Mouse (Mus musculus) olfactory bulb, adult 2 months (tissue): ENCODE measurements around the gene Crybg2. TPM values are rescaled to one million over a fixed set of nuclear protein-coding genes. Genes with fewer than 3 reads are reported as not detected.

Source experiments
- H3K27ac ChIP-seq: fragments of 200-500 bp; 2 replicates; pipeline ENCODE4 v1.5.1; 2012; ENCODE audit warnings: low read depth, low read length; ENCODE audit not compliant: insufficient read depth
- H3K4me1 ChIP-seq: fragments of 200-500 bp; 2 replicates; pipeline ENCODE4 v1.6.1; 2012; ENCODE audit warnings: low read length; ENCODE audit not compliant: control insufficient read depth, insufficient read depth
- H3K4me3 ChIP-seq: fragments of 200-500 bp; 2 replicates; pipeline ENCODE4 v1.5.1; 2012; ENCODE audit warnings: mild to moderate bottlenecking, low read depth, low read length, moderate library complexity; ENCODE audit not compliant: insufficient read depth
- CTCF ChIP-seq: fragments of 200-500 bp; IDR thresholded peaks from 2 replicates; pipeline ENCODE4 v1.5.1; 2012; ENCODE audit warnings: low read depth, mild to moderate bottlenecking, low read length, moderate library complexity; ENCODE audit not compliant: insufficient read depth
- POLR2A ChIP-seq: fragments of 200-500 bp; IDR thresholded peaks from 2 replicates; pipeline ENCODE4 v1.6.1; 2012; ENCODE audit warnings: mild to moderate bottlenecking, low read depth, low read length, moderate library complexity; ENCODE audit not compliant: insufficient read depth
- WGBS: fragments of 180-500 bp; shearing (Covaris S2); methylation state at CpG from one replicate; pipeline ENCODE4 v1.1.7; 2018; 5-methylcytosine and 5-hydroxymethylcytosine counted together
- polyA plus RNA-seq: library from polyadenylated mRNA; stranded (reverse); fragments of >200 nt; gene quantifications from 2 replicates; pipeline ENCODE4 v1.2.4, GENCODE M21; 2012; ENCODE audit warnings: low replicate concordance; ENCODE audit not compliant: missing spikeins, insufficient read depth, insufficient read length

Gene Crybg2
- polyA plus RNA-seq, 1 experiment = not detected

GRCm38 (mm10) chr4:134121571-134121970 lies 61.0 kb downstream of the Crybg2 start:
- no peak overlapping the region; the same call in 1 of the 2 replicates for H3K27ac ChIP-seq
- peaks cover 33% of the 10 kb centered on the region for H3K4me1 ChIP-seq
- TF ChIP-seq CTCF (no peak), POLR2A (no peak)
- no peak overlapping the region for H3K4me3 ChIP-seq
- WGBS = 63% methylated on average over 4 of the region's 4 CpGs

GRCm38 (mm10) chr4:134122281-134122680 lies 61.7 kb downstream of the Crybg2 start:
- Histone ChIP-seq H3K27ac (no peak overlapping the region), H3K4me3 (no peak overlapping the region), H3K4me1 (peaks cover 40% of the 10 kb centered on the region)
- TF ChIP-seq POLR2A (no peak), CTCF (no peak)
- WGBS = 62% methylated on average over 3 of the region's 3 CpGs

DNA sequence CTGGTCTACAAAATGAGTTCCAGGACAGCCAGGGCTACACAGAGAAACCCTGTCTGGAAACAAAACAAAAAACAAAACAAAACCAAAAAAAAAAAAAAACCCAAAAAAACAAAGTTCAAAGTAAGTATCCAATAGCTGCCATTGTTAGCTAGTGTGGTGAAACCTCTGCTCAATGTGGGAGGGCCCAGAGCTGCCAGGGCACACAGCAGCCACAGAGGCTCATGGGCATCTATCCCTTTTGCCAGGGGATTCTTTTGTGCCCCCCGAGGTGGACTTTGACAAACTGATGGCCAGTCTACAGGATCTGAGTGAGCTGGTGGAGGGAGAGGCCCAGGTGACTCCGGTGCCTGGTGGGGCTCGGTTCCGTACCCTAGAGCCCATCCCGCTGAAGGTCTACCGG lies 62.5 kb downstream of the Crybg2 start:
- no peak for TF ChIP-seq POLR2A
- no peak for TF ChIP-seq CTCF
- Histone ChIP-seq H3K4me3 (no peak overlapping the region), H3K4me1 (peaks cover 49% of the 10 kb centered on the region), H3K27ac (no peak overlapping the region)
- 93% methylated on average over 6 of the region's 6 CpGs for WGBS

- H3K4me1 ChIP-seq = peaks cover 52% of the 10 kb centered on the region
- WGBS = 13% methylated on average over 17 of the region's 17 CpGs
- TF ChIP-seq CTCF (peak; percentile 90), POLR2A (no peak)
- peak overlapping the region; percentile 81 for H3K27ac ChIP-seq
- H3K4me3 ChIP-seq = 0 out of 2 replicates have a peak overlapping the region, but pooled peaks have one; percentile 6
Measured at GRCm38 (mm10) chr4:134123680-134124551, 63.3 kb downstream of the Crybg2 start.

GRCm38 (mm10) chr4:134125383-134126060 lies 64.9 kb downstream of the Crybg2 start:
- peak overlapping the region; percentile 81; the same call in 1 of the 2 replicates for H3K27ac ChIP-seq
- peaks cover 59% of the 10 kb centered on the region for H3K4me1 ChIP-seq
- 88% methylated on average over 15 of the region's 15 CpGs for WGBS
- no peak overlapping the region for H3K4me3 ChIP-seq
- TF ChIP-seq POLR2A (no peak), CTCF (no peak)

GRCm38 (mm10) chr4:134126300-134127120 lies 65.9 kb downstream of the Crybg2 start:
- Histone ChIP-seq H3K27ac (peak overlapping the region; percentile 52), H3K4me1 (peaks cover 59% of the 10 kb centered on the region)
- WGBS = 82% methylated on average over 21 of the region's 21 CpGs

DNA sequence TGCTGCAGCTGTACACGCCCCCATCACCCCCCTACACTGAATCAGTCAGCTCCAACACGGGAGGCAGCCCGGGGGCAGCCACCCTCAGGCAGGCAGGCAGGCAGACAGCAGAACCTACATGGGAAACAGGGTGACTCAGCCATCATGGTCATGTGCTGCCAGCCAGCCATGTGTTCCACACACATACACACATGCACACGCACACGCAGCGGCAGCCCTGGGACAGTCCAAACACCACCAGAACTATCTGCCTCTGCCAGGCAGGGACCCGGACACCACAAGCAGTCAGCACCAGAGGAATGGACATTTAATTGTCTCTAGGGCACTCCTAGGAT lies 66.5 kb downstream of the Crybg2 start:
- TF ChIP-seq POLR2A = no peak
- TF ChIP-seq CTCF = no peak
- peak overlapping the region; percentile 58 for H3K27ac ChIP-seq
- H3K4me3 ChIP-seq = peak overlapping the region; percentile 86
- H3K4me1 ChIP-seq = peaks cover 60% of the 10 kb centered on the region
- 38% methylated on average over 7 of the region's 7 CpGs for WGBS

More at GRCm38 (mm10) chr4:134126300-134127120, 65.9 kb downstream of the Crybg2 start:
- no peak overlapping the region for H3K4me3 ChIP-seq
- no peak for TF ChIP-seq POLR2A
- TF ChIP-seq CTCF = no peak

- Histone ChIP-seq H3K4me3 (peak overlapping the region; percentile 86), H3K4me1 (peaks cover 66% of the 10 kb centered on the region), H3K27ac (peak overlapping the region; percentile 58)
- WGBS = 49% methylated on average over 8 of the region's 8 CpGs
- TF ChIP-seq POLR2A (no peak), CTCF (no peak)
Measured at GRCm38 (mm10) chr4:134127793-134128192, 67.2 kb downstream of the Crybg2 start.
